Mouse (Mus musculus) lung, embryonic 16.5 days (tissue): ENCODE measurements at regions not wholly inside any gene's neighbourhood (a gene's known extent, or its start where the extent isn't known, plus 50 kb on each side); places are given as distances from the start of the nearest gene placed in this dataset.

Experiments used
- ATAC-seq: fragments of 200-750 bp; cut with Nextera tagmentation; 2 replicates; pipeline ENCODE4 v1.8.0; 2017; ENCODE audit warnings: low read depth, mild to moderate bottlenecking, moderate library complexity
- H3K27ac ChIP-seq: fragments of 300-500 bp; sonication (generic); 2 replicates; pipeline ENCODE4 v1.5.1; 2014; ENCODE audit warnings: mild to moderate bottlenecking, control low read depth, low read length
- H3K27me3 ChIP-seq: fragments of 300-500 bp; sonication (generic); 2 replicates; pipeline ENCODE4 v1.6.1; 2014; ENCODE audit warnings: low read depth, low read length, mixed read lengths; ENCODE audit not compliant: control insufficient read depth, insufficient read depth
- H3K36me3 ChIP-seq: fragments of 300-500 bp; sonication (generic); 2 replicates; pipeline ENCODE4 v1.6.1; 2014; ENCODE audit warnings: low read length; ENCODE audit not compliant: control insufficient read depth, insufficient read depth
- H3K4me1 ChIP-seq: fragments of 300-500 bp; sonication (generic); replicated peaks from 2 replicates; pipeline ENCODE4 v1.6.1; 2014; ENCODE audit warnings: low read length, mixed read lengths; ENCODE audit not compliant: control insufficient read depth, insufficient read depth
- H3K4me2 ChIP-seq: fragments of 300-500 bp; sonication (generic); 2 replicates; pipeline ENCODE4 v1.6.1; 2014; ENCODE audit warnings: low read depth, low read length, control low read depth
- H3K4me3 ChIP-seq: fragments of 300-500 bp; sonication (generic); 2 replicates; pipeline ENCODE4 v1.5.1; 2014; ENCODE audit warnings: mild to moderate bottlenecking, low read length, control low read depth
- H3K9ac ChIP-seq: fragments of 300-500 bp; sonication (generic); 2 replicates; pipeline ENCODE4 v1.6.1; 2014; ENCODE audit warnings: low read length, control low read depth
- H3K9me3 ChIP-seq: fragments of 300-500 bp; sonication (generic); 2 replicates; pipeline ENCODE4 v1.6.1; 2016; ENCODE audit warnings: low read length; ENCODE audit not compliant: control insufficient read depth
- WGBS: fragments of 180-500 bp; shearing (Covaris S2); extraction: QIAGEN DNeasy Blood & Tissue Kit; methylation state at CpG from one replicate; pipeline ENCODE4 v1.1.7; 2014; 5-methylcytosine and 5-hydroxymethylcytosine counted together

DNA sequence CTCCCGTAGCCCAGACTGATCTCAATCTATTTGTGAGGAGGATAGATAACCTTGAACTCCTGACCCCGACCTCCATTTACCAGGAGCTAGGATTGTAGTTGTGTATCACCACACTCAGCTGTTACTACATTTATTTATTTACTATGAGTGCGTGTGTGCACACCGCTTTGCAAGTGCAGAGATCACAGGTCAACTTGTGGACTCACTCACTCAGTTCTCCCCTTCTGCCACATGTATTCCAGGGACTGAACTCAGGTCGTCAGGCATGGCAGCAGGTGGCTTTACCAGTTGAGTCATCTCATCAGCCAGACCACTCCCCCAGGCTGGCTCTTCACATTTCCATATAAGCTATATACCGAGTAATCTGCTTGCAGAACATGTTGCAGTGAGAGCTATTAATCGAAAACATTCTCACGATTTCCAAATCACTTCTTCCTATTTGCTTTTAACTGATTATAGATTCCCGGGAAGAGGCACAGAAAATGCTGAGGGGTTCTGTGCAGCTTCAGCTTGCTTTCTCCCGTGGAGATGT is 104.4 kb upstream of the Lrig1 start:
- Histone ChIP-seq H3K36me3 (no peaks in the 10 kb centered on the region), H3K4me3 (no peak overlapping the region), H3K4me1 (peaks cover 5% of the 10 kb centered on the region), H3K9ac (no peak overlapping the region), H3K27ac (no peak overlapping the region), H3K4me2 (no peak overlapping the region), H3K9me3 (no peaks in the 10 kb centered on the region), H3K27me3 (no peaks in the 10 kb centered on the region)
- no peak for ATAC-seq
- 72% methylated on average over 10 of the region's 10 CpGs for WGBS

DNA sequence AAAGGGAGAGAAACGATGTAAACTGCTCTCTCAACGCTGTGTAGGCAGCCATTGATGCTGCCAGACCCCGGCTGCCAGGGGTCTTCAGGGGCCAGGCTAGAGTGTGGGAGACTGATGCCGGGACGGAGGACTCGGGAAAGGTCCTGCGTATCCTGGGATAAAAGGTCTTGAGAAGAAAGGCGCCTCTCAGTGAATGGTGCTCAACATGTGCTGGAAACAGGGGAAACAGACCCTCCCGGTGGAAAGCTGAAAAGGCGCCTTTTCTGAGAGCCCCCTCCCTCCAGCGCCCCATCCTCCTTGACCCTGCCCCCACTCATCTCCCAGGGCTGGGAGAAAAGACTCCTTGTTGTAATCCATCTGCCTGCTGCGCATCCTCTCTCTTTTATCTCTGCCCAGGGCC is 101.1 kb upstream of the Lrig1 start:
- no peak overlapping the region for H3K27ac ChIP-seq
- WGBS = 27% methylated on average over 12 of the region's 12 CpGs
- H3K27me3 ChIP-seq = no peaks in the 10 kb centered on the region
- 0 out of 2 replicates have a peak overlapping the region, but pooled peaks have one; percentile 18 for H3K9ac ChIP-seq
- peak overlapping the region; percentile 51 for H3K4me2 ChIP-seq
- no peaks in the 10 kb centered on the region for H3K36me3 ChIP-seq
- no peak for ATAC-seq
- peaks cover 5% of the 10 kb centered on the region for H3K4me1 ChIP-seq
- H3K4me3 ChIP-seq = peak overlapping the region; percentile 27
- H3K9me3 ChIP-seq = 0 out of 2 replicates have a peak, but pooled peaks cover 4% of the 10 kb centered on the region

DNA sequence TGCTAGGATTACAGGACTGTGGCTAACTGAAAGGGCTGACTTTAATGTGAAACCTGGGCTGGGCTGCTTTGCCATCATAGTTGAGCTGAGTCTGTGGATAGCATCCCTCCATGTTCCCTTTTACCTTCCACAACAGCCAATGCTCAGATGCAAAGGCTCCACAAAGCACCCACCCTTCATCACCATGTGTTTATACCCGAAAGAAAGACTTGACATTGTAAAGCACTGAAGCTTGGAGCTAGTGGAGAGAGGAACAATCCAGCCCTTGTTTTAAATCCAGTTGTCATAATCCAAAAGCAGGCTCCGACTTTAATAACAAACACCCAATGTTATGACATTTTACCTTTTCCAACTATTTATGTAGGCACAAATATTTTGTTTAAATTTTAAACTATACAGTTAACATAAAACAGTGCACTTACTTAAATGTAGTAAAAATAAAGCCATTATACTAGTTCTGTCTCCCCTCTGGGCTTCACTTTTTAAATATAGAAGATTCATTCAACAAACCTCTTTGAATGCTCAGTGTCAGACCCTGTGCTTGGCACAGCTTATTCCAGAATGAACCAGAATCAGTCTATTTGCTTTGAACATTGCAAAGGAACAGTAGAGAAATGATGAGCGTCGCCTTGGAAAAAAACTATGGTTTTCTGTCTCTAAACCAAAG is 98.7 kb upstream of the Lrig1 start:
- Histone ChIP-seq H3K4me2 (no peak overlapping the region), H3K4me3 (no peak overlapping the region), H3K36me3 (no peaks in the 10 kb centered on the region), H3K4me1 (peaks cover 5% of the 10 kb centered on the region), H3K27me3 (no peaks in the 10 kb centered on the region), H3K9ac (no peak overlapping the region), H3K27ac (no peak overlapping the region), H3K9me3 (0 out of 2 replicates have a peak, but pooled peaks cover 4% of the 10 kb centered on the region)
- ATAC-seq = no peak
- WGBS = 77% methylated on average over 4 of the region's 4 CpGs

DNA sequence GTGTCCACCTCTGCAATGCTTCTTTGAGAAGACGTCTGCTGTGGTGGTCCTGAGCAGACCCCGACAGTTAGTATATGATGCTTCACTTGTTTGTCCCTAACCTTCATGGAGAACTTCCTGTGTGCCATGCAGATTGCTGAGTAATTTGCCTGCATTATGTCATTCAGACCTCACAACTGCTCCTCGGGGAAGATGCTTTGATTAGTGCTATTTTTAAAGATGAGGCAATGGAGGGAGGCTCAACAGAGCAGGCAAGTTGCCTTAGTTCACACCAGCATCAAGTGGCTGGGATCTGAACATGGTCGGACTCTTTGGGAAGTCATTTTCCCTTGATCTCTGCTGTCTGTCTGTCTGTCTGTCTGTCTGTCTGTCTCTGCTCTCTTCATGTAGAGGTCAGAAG is 95.5 kb upstream of the Lrig1 start:
- Histone ChIP-seq H3K9me3 (0 out of 2 replicates have a peak, but pooled peaks cover 4% of the 10 kb centered on the region), H3K27ac (no peak overlapping the region), H3K4me3 (no peak overlapping the region), H3K36me3 (no peaks in the 10 kb centered on the region), H3K27me3 (no peaks in the 10 kb centered on the region), H3K9ac (no peak overlapping the region), H3K4me1 (no peaks in the 10 kb centered on the region), H3K4me2 (no peak overlapping the region)
- no peak for ATAC-seq
- 76% methylated on average over 4 of the region's 4 CpGs for WGBS

DNA sequence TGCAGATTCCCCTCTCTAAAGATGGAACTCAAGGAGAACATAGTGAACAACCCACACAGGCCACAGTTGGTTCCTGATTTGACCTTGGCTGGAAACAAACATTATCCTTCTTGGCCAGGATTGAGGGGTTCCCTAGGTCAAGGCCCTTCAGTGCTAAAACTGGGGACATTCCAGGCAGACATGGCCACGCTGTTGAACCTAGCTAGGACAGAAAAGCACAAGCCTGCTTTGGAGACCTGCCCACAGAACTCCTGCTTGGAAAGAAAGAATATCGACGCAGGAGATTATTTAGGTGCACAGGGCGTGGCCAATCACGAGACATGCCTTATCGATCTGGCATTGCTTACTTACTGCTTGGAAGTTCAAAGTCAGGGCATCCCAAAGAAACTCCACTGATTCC is 93.6 kb upstream of the Lrig1 start:
- Histone ChIP-seq H3K27me3 (no peaks in the 10 kb centered on the region), H3K4me1 (no peaks in the 10 kb centered on the region), H3K9me3 (0 out of 2 replicates have a peak, but pooled peaks cover 4% of the 10 kb centered on the region), H3K4me2 (no peak overlapping the region), H3K9ac (no peak overlapping the region), H3K27ac (no peak overlapping the region), H3K4me3 (no peak overlapping the region), H3K36me3 (no peaks in the 10 kb centered on the region)
- WGBS = 81% methylated on average over 6 of the region's 6 CpGs
- no peak for ATAC-seq

DNA sequence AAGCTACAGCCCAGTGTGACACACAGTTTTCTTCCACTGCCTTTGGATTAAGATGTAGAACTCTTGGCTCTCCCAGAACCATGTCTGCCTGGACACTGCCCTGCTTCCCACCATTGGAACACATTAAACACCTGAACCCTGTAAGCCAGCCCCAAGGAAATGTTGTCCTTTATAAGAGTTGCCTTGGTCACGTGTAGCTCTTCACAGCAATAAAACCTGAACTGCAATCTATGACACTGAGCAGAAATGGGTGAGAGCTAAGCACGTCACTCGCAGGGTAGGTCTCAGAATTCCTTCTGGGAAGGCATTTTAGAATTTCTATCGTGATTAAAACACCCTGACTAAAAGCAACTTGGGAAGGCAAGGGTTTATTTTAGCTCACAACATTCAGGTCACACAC is 92.4 kb upstream of the Lrig1 start:
- no peaks in the 10 kb centered on the region for H3K27me3 ChIP-seq
- no peak overlapping the region for H3K4me2 ChIP-seq
- 69% methylated on average over 4 of the region's 4 CpGs for WGBS
- H3K36me3 ChIP-seq = no peaks in the 10 kb centered on the region
- no peak overlapping the region for H3K9ac ChIP-seq
- no peak for ATAC-seq
- 0 out of 2 replicates have a peak, but pooled peaks cover 4% of the 10 kb centered on the region for H3K9me3 ChIP-seq
- H3K4me3 ChIP-seq = no peak overlapping the region
- no peaks in the 10 kb centered on the region for H3K4me1 ChIP-seq
- no peak overlapping the region for H3K27ac ChIP-seq

DNA sequence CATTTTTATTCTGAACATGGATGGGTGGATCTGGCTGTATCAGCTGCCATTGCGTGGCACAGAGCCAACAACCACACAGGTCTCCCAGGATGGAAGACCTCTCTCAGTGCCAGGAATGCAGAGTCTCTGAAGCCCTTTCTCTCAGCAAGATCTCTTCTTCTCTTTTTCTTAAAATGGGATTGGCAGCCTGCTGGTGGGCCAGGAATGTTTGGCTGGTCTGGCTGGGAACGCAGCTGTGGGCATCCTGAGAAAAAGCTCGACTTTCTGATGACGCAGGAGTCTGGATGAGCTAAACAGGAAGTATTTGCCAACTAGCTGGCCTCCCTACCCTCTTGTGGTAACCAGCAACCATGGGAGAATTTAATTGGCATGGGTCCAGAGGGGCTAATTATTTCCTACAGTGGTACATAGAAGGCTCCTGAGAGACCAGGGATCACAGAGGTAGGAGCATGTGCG is 89.4 kb upstream of the Lrig1 start:
- WGBS = 41% methylated on average over 5 of the region's 5 CpGs
- Histone ChIP-seq H3K4me2 (no peak overlapping the region), H3K27me3 (no peaks in the 10 kb centered on the region), H3K27ac (no peak overlapping the region), H3K4me3 (no peak overlapping the region), H3K4me1 (no peaks in the 10 kb centered on the region), H3K9ac (no peak overlapping the region), H3K36me3 (no peaks in the 10 kb centered on the region), H3K9me3 (no peaks in the 10 kb centered on the region)
- no peak for ATAC-seq

DNA sequence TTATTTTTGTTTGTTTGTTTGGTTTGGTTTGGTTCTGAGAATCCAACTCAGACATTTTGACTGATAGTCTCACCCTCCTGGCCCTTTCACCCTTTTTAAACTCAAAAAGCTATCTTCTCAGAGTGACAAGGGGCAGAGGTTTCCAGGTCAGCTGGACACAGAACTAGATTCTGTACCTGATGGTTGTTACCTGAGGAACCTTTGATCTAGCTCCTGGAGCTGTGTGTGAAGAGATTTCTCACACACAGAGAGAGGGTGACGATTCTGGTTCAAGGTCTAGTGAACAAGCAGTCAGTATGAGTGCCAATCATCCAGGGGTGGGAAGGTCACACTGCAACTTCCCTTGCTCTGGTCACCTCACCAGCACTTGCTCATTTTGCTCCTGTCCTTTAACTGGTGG is 83.5 kb upstream of the Lrig1 start:
- Histone ChIP-seq H3K9ac (no peak overlapping the region), H3K4me1 (peaks cover 3% of the 10 kb centered on the region; the same call in 1 of the 2 replicates)
- 72% methylated on average over 1 of the region's 1 CpGs for WGBS

DNA sequence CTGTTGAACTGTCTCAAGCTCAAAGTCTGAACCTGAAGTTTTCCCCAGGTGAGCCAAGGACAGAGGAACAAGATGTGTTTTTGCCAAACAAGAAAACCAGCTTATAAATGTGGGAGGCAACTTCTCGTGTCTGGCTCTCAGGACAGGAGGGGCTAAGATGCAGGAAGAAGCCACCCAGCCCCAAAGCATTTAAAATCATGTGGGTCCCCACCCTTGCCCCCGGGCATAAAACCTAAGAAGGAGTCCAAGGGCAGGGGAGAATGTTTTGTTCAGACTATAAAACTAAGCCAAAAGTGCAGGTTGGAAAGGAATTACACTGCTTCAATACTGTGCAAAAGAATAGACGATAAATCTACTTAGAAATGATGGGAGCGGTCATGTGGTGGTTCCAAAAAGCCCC is 80.7 kb upstream of the Lrig1 start:
- Histone ChIP-seq H3K4me2 (no peak overlapping the region), H3K4me1 (peaks cover 3% of the 10 kb centered on the region; the same call in 1 of the 2 replicates), H3K9me3 (no peaks in the 10 kb centered on the region), H3K27me3 (no peaks in the 10 kb centered on the region), H3K27ac (no peak overlapping the region), H3K36me3 (no peaks in the 10 kb centered on the region), H3K4me3 (no peak overlapping the region), H3K9ac (no peak overlapping the region)
- 70% methylated on average over 4 of the region's 4 CpGs for WGBS
- no peak for ATAC-seq

More for the DNA sequence above, 83.5 kb upstream of the Lrig1 start:
- Histone ChIP-seq H3K27ac (no peak overlapping the region), H3K36me3 (no peaks in the 10 kb centered on the region), H3K4me2 (no peak overlapping the region), H3K27me3 (no peaks in the 10 kb centered on the region), H3K9me3 (no peaks in the 10 kb centered on the region), H3K4me3 (no peak overlapping the region)
- ATAC-seq = no peak
